Mouse (Mus musculus): ENCODE results near the gene Mrpl22.
"Not testable (repeated sequence)": the region's sequence is repeated elsewhere in the genome, so short reads cannot be mapped to it uniquely, and the experiment has no call there.

The Mrpl22 gene

DNA sequence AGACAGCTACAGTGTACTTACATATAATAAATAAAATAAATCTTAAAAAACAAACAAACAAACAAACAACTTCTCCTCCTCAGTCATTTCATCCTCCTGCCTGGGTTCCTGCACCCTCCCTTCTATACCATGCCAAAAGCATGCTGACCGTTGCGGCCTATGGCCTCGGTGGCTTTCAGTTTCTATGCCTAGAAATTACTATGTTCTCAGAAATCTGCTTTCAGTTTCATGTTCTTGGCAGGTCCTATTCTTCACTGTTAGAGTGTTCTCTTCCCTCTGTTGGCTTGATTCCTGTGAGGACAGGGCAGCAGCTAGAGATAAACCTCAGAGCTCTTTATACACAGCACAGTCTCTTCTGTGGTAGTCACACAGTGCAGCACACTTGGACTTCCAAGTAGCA, 12.1 kb downstream of the Mrpl22 start:
- DNase-seq: no peak

DNA sequence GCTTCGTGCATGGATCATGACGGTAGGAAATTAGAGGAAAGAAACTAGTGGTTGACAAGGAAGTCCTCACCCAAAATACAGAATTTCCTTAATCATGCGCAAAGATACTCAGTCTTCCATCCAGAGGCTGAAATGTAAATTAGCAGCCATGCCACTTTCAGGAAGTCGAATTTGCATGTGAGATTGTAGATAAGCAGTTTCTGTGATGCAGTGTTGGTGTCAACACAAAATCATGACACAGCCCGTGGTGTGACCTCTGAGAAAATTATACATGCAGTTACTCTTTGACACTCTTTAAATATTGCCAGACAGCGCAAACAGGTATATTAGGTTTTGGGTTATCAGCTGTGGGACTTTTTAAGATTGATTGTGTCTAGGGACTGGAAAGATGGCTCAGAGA, 18.2 kb downstream of the Mrpl22 start:
- DNase-seq: no peak

DNA sequence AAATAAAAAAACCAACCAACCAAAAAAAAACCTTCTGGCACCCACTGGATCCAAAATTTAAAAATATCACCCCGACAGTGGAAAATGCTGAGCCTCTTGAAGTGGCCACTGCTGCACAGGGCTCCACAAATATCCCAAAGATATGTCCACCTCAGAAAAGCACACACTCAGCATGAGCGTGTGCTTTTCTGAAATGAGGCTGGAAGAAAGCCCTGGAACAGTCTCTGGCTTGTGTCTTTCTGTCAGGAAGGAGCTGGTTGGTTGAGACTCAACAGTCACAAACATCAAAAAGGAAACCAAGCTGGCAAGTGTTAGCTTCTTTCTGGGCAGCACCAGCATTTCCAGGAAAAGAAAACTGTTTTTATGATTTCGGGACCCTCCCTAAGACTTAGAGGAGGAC, 21.9 kb downstream of the Mrpl22 start:
- DNase-seq: no peak

DNA sequence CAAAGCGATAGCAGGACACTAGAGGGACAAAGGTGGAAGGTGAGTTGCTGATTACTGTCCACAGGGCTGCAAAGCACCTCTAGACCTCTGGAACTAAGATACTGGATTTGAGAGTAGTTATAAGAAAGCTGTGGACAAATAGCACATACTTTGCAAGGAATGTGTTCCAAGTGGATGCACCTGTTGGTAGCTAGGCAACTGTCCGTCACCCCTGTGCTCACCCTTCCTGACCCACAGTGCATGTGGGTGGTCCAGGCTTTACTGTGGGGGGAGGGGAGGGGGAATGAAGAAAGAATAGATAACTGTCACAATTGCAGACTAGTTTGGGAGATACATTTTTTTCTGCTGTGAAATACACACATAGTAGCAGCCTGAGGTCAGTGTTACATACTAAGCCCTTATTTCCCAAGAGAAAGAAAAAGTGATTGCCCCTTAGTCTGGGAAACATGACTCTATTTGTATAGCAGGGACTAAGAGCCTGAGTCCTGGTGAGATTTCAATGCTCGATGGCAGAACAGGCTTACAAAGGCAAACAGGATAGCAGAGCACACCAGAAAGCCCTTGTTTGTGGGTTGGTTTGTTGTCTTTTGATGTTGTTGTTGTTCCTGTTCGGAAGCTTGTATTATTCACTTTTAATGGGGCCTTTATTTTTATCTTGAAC, 22.5 kb downstream of the Mrpl22 start:
- peak; percentile 19 for DNase-seq

DNA sequence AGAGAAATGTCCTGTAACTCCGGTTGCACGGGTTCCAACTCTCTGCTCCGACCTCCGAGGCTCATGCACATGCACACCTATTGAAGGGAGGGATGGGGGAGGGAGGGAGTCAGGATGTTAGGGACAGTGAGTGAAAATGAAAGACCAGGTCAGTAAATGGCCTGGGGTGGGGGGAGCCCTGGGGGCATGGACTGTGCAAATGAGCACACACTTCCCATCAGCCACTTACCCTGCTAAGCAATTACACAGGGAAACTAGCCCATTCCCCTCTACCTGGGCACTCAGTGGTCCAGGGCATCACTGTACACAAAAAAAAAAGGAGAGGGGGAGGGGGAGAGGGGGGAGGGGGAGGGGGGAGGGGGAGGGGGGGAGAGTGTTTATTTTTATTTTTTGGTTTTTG, 27.2 kb downstream of the Mrpl22 start:
- no peak for DNase-seq

DNA sequence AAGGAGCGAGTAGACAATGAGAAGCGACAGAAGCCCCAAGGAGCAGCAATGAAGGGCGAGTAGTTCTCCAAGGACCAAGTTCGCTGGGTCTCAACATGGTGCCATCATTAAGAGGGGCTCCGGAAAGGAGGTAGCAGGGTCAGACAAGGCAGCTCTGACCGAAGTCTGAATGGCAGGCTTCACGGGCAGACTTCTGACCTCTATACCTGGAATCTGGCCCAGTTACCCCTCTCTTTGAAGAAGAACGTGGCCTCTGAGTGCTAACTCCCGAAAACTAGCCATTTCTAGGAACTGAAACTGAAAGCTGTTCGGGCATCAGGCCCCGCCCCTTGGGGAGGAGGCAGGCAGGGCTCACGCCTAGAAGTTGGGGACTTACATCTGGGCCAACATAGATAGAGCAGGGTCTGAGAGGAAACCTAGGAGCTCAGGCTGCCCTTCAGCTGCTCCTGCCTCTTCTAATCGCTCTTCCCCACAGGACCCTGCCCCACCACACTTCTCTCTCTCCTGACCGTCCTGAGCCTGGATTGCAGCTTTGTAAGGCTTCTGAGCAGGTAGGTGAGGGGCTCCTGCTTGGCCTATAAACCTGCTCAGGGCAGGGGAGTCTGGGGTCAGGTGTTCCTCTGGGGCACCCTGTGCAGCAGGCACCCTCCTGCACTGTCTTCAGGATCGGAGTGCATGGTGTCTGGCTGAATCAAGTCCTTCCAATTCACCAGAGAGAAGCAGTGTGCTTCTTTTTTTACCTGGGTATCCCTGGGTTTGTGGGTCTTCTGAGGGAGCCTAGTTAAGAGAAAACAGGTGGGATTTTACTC, 28.0 kb downstream of the Mrpl22 start, which contains the start of the genes Igtp and Irgm2:
Gene Igtp (plus strand): TSS at position 328 of the 809 bp plus-strand sequence.
Gene Irgm2 (plus strand): TSS at position 390 of the 809 bp plus-strand sequence.
- DNase-seq: peak; percentile 67

DNA sequence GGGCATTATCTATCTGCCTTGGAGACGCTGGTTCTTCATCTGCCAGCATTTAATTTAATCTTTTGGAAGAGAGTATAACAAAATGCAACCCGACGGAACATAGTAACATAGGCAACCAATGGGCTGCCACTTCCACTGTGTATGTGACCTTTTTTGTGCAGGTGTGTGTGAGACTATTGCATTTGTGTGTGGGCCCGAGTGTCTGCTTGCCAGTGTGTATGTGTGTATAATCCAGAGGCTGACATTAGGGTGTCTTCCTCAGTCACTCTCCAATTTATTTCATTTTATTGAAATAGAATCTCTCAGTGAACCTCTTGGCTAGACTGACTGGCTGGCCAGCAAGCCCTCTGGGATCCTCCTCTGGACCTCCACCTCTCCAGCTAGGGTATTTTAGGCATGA, 28.8 kb downstream of the Mrpl22 start:
- no peak for DNase-seq

DNA sequence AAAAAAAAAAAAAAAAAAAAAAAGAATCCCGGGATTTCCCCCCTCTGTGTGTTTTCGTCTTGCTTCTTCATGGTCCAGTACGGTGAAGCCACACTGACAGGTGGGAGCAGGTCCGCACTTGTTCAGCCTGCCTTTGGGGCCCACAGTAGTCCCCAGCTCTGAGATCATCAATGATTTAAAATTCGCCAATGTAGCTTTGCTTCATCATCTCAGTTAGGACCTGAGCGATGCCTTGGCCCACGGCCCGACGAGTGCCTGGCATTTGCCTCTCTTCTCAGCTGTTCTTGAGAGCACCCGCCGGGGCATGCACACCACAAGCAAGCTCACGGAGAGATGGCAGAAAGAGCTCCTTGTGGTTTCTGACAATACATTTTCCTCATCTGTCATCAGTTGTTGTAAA, 29.6 kb downstream of the Mrpl22 start:
- DNase-seq: no peak

DNA sequence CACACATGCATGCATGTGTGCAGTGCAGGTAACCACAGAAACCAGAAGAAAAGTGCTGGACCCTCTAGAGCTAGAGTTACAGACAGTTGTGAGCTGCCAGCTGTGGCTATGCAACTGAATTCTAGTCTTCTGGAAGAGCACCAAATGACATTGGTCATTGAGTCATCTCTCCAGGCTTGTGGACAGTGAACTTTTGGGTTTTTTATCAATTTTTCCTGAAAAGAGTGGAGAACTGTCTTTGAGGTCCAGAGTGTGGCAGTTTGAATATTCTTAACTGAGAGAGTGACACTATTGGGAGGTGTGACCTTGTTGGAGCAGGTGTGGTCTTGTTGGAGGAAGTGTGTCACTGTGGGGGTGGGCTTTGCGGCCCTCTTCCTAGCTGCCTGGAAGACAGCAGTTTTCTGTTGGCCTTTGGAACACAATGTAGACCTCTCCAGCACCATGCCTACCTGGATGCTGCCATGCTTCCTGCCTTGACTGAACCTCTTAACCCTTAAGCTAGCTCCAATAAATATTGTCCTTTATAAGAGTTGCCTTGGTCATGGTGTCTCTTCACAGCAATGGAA, 38.9 kb downstream of the Mrpl22 start:
- no peak for DNase-seq

DNA sequence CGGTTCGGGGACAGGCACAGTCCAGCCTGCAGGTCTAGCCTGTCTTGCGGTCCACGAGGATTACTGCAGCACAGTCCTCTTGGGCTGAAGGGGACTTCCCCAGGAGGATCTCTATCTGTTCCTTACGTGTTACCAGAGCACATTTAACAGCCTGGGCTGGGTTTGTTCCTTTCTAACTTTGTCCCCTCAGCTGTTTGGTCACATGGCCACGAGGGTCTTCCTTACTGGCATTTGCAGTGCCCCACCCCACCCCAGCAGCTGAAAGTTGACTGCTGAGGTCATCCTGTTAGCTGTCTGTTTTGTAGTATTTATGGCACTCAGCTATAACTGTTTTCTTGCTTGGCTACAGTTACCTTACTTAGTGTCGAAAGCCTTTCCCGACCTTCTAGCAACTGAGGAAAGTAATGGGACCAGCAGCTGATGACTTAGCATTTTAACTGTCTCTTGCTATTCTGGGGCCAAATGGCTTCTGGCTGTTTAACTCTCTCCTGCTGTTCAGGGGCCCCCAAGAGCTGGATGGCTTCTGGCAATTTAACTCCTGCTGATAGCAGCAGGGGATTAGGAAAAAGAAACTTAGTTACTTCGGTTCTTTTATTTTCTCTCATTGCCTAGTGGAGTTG, 39.7 kb downstream of the Mrpl22 start:
- DNase-seq: peak; percentile 10

DNA sequence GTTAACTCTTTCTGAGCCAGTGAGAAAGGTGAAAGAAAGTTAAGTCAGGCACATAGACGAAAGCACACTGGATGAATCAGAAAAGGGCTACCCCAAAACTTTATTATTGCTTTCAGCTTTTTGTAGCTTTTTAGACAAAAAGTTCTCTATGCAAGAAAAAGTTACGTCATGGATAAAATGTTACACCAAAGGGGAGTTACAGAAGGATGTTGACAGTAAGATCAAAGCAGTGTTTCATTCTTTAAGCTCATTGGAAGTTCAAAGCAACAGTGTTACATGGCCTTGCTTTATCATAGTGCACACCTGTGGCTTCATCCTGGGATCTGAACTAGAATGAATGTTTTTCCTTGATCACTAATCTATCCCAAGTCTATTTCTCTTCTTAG, 40.2 kb downstream of the Mrpl22 start:
- no peak for DNase-seq

DNA sequence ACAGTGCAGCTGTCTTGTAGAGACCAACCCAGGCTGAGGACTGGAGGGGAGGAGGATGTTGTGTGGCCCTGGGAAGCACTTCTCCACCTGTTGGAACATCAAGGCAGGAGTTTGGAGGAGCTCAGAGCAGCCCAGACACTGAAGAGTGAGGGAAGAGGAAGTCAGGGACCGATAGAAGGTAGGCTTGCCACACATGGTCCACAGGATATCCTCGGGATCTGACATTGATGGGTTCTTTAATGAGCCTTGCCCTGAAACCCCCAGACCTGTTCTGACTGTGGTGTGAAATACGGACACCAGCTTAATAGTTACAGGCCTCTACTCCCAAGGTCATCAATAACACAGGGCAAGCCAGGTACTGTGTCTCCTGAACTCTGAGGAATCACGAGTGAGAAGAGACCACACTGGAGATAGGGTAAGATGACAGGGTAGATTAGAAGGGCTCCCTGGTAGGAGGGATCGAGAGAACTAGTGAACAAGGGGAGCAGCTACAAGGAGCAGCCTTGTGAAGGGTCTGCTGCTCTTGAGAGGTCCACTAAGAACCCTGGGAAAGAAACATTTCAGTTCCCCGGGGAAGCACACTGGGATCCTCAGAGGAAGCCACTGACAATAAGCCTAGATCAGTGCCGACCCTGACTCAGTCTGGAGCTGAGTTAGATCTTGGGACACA, 42.3 kb downstream of the Mrpl22 start:
- no peak for DNase-seq

DNA sequence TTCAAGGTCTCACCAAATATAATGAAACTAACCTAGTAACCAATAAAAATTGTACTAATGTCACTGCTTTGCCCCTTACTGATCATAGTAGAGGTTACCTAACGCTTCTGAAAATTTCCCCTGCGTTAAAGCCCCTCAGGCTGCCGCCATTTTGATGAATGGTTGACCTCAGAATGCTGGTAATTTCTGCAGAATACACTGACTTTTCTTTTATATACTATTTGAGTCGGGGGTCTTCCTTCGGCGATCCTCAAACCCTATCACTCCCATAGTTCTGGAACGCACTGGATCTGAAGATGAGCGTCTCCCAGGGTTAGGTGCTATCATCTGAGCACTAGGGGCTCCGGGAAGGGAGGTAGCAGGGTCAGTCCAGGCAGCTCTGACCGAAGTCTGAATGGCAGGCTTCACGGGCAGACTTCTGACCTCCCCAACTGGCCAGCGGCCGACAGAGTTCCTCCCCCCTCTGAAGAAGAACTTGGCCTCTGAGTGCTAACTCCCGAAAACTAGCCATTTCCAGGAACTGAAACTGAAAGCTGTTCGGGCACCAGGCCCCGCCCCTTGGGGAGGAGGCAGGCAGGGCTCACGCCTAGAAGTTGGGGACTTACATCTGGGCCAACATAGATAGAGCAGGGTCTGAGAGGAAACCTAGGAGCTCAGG, 43.1 kb downstream of the Mrpl22 start:
- peak; percentile 61 for DNase-seq

DNA sequence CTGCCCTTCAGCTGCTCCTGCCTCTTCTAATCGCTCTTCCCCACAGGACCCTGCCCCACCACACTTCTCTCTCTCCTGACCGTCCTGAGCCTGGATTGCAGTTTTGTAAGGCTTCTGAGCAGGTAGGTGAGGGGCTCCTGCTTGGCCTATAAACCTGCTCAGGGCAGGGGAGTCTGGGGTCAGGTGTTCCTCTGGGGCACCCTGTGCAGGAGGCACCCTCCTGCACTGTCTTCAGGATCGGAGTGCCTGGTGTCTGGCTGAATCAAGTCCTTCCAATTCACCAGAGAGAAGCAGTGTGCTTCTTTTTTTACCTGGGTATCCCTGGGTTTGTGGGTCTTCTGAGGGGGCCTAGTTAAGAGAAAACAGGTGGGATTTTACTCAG, 43.6 kb downstream of the Mrpl22 start:
- not testable (repeated sequence) for DNase-seq

DNA sequence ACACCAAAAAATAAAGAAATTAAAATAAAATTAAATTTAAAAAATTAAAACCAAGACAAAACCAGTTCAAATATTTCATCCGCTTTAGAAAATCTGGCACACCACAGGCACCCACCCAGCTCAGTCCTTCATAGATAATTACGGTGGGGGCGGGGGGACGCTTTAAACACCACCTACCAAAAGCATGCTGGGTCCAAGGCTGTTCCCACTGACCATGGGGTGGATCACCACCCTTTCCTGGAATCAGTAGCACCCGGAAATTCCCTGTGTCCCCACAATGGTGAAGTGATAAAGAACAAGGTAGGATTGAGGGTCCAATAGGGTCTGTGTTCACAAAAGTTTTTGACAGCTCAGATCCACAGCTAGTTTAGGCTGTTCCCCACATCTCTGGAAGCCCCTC, 44.4 kb downstream of the Mrpl22 start:
- DNase-seq: no peak

DNA sequence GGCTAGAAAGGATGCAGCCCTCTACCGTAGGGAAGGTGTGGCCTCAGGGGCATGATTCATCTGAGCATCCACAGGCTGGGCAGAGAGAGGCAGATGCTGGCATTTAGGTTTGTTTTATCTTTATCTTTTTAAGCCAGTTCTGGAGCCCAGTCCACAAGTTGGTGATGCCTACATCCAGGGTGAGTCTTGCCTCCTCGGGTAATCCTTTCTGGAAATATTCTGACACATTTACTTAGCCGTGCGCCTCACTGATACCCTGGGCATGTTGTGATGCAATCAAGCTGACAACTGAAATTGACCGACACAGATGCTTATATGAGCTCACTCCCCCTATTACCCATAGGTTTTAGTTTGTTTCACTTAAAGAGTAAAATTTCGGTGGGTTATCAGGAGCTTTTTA, 45.4 kb downstream of the Mrpl22 start:
- DNase-seq: no peak

DNA sequence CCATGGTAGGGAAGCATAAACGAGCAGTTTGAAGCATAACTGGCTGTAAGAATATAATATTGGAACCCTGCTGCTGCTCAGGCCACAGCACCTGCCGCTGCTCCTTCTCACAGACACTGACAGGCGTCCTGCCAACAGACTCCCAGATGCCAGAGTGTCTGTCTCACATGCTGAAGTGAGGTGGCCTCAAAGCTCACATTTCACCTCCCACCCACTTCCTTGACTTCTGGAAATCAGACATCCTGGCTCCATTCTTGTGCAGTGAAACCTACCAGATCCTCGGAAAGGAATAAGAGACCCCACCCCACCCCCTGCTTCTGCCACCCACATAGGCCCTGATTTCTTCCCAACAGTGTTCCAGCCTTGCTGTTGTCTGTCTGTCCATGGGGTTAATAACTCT, 52.3 kb downstream of the Mrpl22 start:
- DNase-seq: no peak

DNA sequence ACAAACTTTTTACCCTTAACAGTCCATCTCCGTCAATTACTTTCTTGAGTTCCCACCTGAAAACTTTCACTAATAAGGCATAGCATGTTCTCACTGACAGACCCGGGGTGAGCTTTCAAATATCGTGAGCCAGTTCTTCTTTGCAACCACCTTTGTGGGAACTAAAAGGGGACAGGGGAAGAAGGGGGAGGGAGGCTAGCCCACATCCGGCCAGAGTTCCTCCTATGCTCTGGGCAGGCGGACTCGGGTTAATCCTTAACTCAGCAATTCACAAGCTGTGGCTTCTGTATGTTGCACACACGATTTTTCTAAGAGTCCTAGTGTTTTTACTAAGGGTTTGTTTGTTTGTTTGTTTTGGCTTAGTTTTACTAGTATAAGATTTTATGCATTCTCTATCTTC, 52.9 kb downstream of the Mrpl22 start:
- no peak for DNase-seq

DNA sequence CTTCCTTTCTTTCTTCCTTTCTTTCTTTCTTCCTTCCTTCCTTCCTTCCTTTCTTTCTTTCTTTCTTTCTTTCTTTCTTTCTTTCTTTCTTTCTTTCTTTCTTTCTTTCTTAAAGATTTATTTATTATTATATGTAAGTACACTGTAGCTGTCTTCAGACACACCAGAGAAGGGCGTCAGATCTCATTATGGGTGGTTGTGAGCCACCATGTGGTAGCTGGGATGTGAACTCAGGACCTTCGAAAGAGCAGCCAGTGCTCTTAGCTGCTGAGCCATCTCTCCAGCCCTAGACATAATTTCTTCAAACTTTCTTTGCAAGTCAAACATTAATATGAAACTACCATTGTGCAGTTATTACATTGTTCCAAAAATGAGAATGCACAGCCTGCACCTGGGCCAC, 53.4 kb downstream of the Mrpl22 start:
- DNase-seq: not testable (repeated sequence)

DNA sequence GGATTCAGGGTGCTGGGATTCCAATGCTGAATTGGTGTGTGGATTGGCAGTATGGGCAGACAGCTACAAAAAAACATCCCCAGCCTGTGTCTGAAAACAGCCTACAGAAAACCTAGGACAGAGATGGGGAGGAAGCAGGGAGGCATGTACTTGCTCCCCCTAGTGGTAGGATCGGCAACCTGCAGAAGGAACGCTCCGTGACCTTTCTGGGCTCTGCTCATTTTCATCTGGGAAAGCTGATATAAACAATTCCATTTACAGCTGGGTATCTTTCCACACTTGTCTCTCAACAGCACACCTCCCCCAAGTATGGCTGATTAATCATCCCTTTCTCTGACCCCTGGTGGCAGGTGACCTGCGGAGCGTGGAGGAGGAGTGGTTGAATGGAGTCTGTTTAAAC, 54.2 kb downstream of the Mrpl22 start:
- DNase-seq: peak; percentile 83

DNA sequence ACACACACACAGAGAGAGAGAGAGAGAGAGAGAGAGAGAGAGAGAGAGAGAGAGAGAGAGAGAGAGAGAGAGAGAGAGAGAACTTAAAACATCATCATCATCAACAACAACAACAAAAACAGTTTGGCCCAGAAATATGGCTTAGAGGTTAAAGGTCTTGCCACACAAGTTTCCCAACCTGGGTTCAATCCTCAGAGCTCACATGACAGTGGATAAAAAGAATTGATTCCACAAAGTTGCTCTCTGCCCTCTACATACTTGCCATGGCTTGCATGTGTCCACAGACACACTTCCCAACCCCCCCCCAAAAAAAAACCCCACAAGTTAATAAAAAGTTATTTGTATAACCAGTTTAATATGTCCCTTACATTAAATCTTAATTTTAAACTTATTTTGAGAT, 55.0 kb downstream of the Mrpl22 start:
- no peak for DNase-seq

DNA sequence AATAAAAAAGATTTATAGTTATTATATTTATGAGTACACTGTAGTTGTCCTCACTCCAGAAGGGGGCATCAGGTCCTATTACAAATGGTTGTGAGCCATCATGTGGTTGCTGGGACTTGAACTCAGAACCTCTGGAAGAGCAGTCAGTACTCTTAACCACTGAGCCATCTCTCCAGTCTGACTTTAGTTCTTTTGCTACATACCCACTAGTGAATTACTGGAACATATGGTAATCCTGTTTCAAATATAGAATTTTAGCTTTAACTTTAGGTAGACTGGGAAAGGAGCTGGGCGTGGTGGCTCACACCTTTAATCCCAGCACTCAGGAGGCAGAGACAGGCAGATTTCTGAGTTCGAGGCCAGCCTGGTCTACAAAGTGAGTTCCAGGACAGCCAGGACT, 56.6 kb downstream of the Mrpl22 start:
- DNase-seq: not testable (repeated sequence)

All from embryo, embryonic 11 days (tissue).